Mouse (Mus musculus): ENCODE data around the gene Hnrnpul1.

GRCm38 (mm10) chr7:25768229-25768628 is 13.7 kb upstream of the Hnrnpul1 start:
- TF ChIP-seq CTCF (IDR thresholded peaks at IDR 0.05; ENCODE audit: low read depth, low read length) (no peak), POLR2A (IDR thresholded peaks at IDR 0.05; ENCODE audit: borderline replicate concordance, low read depth, low read length) (no peak)
